16 mouse cellular contexts compared by ENCODE assay signal in the genomic region with DNA sequence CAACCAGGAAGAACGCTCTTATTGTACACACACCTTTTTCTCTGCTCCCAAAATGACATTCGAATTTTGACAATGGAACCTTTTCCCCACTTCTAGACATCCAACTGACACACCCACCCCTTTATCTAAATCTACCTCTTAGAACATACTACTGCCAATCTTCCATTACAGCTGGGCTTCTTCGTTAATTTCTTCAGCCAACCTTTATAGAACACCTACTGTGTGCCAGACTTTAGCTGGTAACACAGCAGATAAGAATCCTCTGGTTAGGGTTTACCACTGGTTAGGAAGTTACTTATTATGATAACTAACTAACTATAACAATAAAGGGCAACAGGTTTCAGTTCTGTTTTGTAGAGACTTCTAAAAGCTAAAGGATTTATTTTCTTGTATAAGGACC.
"Had no signal": no experiment of that assay in that cellular context is flagged by ENCODE, and none has a peak within 500 bp of the region (broad histone marks: within the 10 kb centered on the region; RNA-seq: fewer than 3 reads in every experiment).

No protein-coding gene starts in this region.

- H3K4me3 ChIP-seq: layer of hippocampus, adult 2 months; left cerebral cortex, adult 2 months; lung, embryonic 15.5 days; megakaryocyte, embryonic 14.5 days had no signal

- DNase-seq: kidney, adult 2 months; kidney, postnatal 25 days; layer of hippocampus, postnatal 36 days; lung, adult 18-20 months; lung, postnatal 10 days; lung, postnatal 36 days; midbrain, embryonic 14.5 days; thymus, adult 18-20 months; thymus, postnatal 25 days had no signal

- H3K27me3 ChIP-seq: lung, embryonic 15.5 days had no signal

- H3K9me3 ChIP-seq: lung, embryonic 15.5 days; megakaryocyte, embryonic 14.5 days had no signal

- H3K27ac ChIP-seq: kidney, postnatal 0 days; layer of hippocampus, adult 2 months; left cerebral cortex, adult 2 months; lung, embryonic 15.5 days had no signal

- H3K4me2 ChIP-seq: lung, embryonic 15.5 days; midbrain, embryonic 11.5 days had no signal

- H3K9ac ChIP-seq: lung, embryonic 15.5 days had no signal

- ATAC-seq: intestine, postnatal 0 days had no signal
